Mouse (Mus musculus) heart, embryonic 15.5 days (tissue): ENCODE results near the gene Btbd3. TPM values are rescaled to one million over a fixed set of nuclear protein-coding genes. Genes with fewer than 3 reads are reported as not detected.

Source experiments
- ATAC-seq: fragments of 200-750 bp; cut with Nextera tagmentation; replicated peaks from 2 replicates; pipeline ENCODE4 v1.8.0; 2017; ENCODE audit warnings: low read depth, moderate TSS enrichment; ENCODE audit not compliant: insufficient number of reproducible peaks, insufficient read depth, low FRiP score
- H3K27ac ChIP-seq: fragments of 300-500 bp; sonication (generic); 2 replicates; pipeline ENCODE4 v1.5.1; 2015; ENCODE audit warnings: mild to moderate bottlenecking, inconsistent platforms
- H3K27me3 ChIP-seq: fragments of 300-500 bp; sonication (generic); 2 replicates; pipeline ENCODE4 v1.6.1; 2015; ENCODE audit warnings: inconsistent platforms
- H3K36me3 ChIP-seq: fragments of 300-500 bp; sonication (generic); 2 replicates; pipeline ENCODE4 v1.6.1; 2015; ENCODE audit warnings: mild to moderate bottlenecking, inconsistent platforms
- H3K4me1 ChIP-seq: fragments of 300-500 bp; sonication (generic); replicated peaks from 2 replicates; pipeline ENCODE4 v1.6.1; 2015; ENCODE audit warnings: inconsistent platforms
- H3K4me2 ChIP-seq: fragments of 300-500 bp; sonication (generic); 2 replicates; pipeline ENCODE4 v1.6.1; 2015; ENCODE audit warnings: inconsistent platforms, mild to moderate bottlenecking, moderate library complexity
- H3K4me3 ChIP-seq: fragments of 300-500 bp; sonication (generic); 2 replicates; pipeline ENCODE4 v1.5.1; 2015; ENCODE audit warnings: mild to moderate bottlenecking, inconsistent platforms
- H3K9ac ChIP-seq: fragments of 300-500 bp; sonication (generic); 2 replicates; pipeline ENCODE4 v1.6.1; 2015; ENCODE audit warnings: mild to moderate bottlenecking, inconsistent platforms
- H3K9me3 ChIP-seq: fragments of 300-500 bp; sonication (generic); replicated peaks from 2 replicates; pipeline ENCODE4 v1.6.1; 2016; ENCODE audit warnings: inconsistent platforms
- WGBS: fragments of 180-500 bp; shearing (Covaris S2); methylation state at CpG from one replicate; pipeline ENCODE4 v1.1.7; 2015; ENCODE audit warnings: mixed read lengths; 5-methylcytosine and 5-hydroxymethylcytosine counted together
- polyA plus RNA-seq: library from polyadenylated mRNA; unstranded; fragments of >200 nt; fragmentation: Nextera tagmentation; extraction: Ambion mirVana; gene quantifications from 2 replicates; pipeline ENCODE4 v1.2.1, GENCODE M21; 2015

The Btbd3 gene
- polyA plus RNA-seq, 1 experiment from 2014 or later = 9.9 TPM

DNA sequence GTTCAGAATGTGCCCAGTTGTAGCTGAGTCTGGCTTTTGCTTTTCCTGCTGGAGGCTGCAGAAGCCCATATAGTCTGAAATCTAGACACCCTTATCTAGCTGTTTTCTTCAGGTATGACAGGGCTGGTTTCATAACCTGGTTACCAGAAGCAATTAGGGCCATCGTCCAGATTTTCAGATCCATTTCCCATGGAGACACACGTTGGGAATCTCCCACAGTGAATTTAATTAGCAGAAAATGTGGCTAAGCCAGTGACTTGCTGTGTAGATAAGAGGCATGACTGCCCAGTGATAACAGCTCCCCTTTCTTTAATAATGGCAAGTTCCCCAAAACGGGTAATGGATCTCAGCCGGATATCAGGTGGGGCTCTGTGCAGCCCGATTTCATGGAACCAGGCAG is 146.7 kb downstream of the Btbd3 start:
- no peaks in the 10 kb centered on the region for H3K27me3 ChIP-seq
- ATAC-seq = no peak
- H3K9ac ChIP-seq = no peak overlapping the region
- WGBS = 51% methylated on average over 5 of the region's 5 CpGs
- H3K9me3 ChIP-seq = no peaks in the 10 kb centered on the region
- no peaks in the 10 kb centered on the region for H3K4me1 ChIP-seq
- no peak overlapping the region for H3K4me3 ChIP-seq
- no peaks in the 10 kb centered on the region for H3K36me3 ChIP-seq
- no peak overlapping the region for H3K4me2 ChIP-seq
- no peak overlapping the region for H3K27ac ChIP-seq

DNA sequence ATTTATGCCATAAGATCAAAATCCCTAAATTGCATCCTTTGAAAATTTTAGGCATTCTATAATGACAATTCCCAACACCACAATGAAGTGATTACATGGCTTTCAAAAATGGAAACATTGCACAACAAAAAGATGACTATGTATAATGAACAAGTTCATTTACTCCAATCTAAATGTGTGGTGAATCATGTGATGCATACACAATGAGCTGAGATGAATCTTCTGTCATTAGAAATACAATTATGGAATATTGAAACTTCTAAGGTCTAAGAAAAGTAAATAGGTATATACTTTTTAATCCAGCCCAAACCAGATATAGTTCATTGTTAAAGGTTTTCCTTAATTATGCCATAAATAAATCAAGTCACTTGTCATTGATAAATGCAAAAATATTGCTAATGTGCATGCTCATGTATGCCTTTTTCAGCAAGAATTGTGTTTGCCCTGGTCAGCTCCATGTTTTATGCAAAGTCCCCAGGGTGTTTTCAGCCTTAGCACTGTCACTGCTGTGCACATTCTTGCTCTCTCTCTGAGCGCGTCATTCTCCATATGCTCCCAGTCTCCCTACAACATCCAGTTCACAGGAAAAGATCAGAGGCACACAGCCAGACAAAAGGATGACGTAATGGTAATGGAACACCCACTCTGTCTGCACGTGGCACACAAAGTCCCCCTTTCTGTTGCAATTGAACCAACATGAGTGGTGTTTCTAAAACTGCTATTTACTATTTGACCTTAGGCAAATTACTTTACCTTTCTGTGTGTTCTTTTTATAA is 149.6 kb downstream of the Btbd3 start:
- 23% methylated on average over 4 of the region's 4 CpGs for WGBS
- ATAC-seq = peak; percentile 77; the same call in 1 of the 2 replicates

DNA sequence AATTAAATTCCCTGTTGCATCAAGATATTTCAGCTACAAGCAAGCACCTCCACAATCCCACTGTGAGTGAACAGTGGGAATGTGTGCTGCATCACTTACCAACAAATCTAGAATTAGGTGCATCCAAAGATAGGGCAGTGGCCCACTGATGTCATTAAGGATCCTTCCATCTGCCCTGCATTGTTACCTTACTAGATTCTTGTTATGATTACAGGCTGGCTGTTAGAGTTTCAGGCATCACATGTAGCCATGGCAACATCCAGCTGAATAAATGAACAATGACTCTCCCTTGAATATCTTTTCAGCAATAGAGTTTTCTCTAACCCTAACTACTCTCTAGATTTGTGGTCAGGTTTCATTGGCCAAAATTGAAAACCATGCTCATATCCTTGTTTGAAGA is 150.3 kb downstream of the Btbd3 start:
- Histone ChIP-seq H3K9ac (no peak overlapping the region), H3K27ac (no peak overlapping the region), H3K36me3 (no peaks in the 10 kb centered on the region), H3K4me1 (no peaks in the 10 kb centered on the region), H3K9me3 (no peaks in the 10 kb centered on the region), H3K4me2 (no peak overlapping the region), H3K4me3 (no peak overlapping the region), H3K27me3 (no peaks in the 10 kb centered on the region)
- no peak for ATAC-seq

More for the DNA sequence above, 149.6 kb downstream of the Btbd3 start:
- Histone ChIP-seq H3K9ac (no peak overlapping the region), H3K27me3 (no peaks in the 10 kb centered on the region), H3K4me2 (no peak overlapping the region), H3K27ac (no peak overlapping the region), H3K4me3 (no peak overlapping the region), H3K36me3 (no peaks in the 10 kb centered on the region), H3K9me3 (no peaks in the 10 kb centered on the region), H3K4me1 (no peaks in the 10 kb centered on the region)

DNA sequence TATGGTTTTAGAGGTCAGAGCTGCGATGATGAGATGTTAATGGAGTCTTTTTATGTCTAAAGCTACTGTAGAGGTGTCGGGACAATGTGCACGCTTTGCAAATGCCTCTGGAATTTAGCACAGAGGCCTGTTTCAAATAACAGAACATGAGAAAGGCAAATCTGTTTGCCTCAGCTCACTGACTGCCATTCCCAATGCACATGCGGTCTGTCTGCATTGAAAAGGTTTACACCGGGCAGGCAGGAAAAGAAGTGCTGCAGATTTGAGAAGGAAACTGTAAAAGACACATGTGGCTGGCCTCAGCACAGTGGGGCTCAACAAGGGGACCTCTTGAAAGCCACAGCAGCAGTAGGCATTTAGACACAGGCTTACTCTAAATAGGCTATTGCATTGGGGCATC is 156.2 kb downstream of the Btbd3 start:
- 38% methylated on average over 5 of the region's 5 CpGs for WGBS
- Histone ChIP-seq H3K36me3 (no peaks in the 10 kb centered on the region), H3K27me3 (no peaks in the 10 kb centered on the region), H3K27ac (no peak overlapping the region), H3K9ac (no peak overlapping the region), H3K4me2 (no peak overlapping the region), H3K4me3 (no peak overlapping the region), H3K4me1 (no peaks in the 10 kb centered on the region), H3K9me3 (no peaks in the 10 kb centered on the region)
- ATAC-seq = no peak

DNA sequence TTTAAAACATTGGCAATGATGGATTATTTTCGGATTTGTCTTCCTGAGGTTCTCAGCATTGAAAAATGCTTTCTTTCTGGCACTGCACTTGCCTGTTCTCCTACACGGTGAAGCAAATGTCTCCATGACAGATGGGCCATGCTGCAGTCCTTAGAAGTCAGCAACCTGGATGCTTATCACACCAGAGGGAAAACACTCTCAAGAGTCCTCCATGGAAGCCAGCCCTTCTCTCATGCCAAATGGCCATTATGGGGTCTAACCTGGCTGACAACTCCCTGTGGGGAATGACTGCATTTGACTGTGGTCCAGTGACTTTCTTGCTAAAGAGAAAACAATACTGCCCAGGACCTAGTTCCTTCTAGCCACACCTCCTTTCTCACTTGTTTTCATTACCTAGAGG is 166.0 kb downstream of the Btbd3 start:
- Histone ChIP-seq H3K9ac (no peak overlapping the region), H3K4me2 (no peak overlapping the region), H3K9me3 (no peaks in the 10 kb centered on the region), H3K4me1 (no peaks in the 10 kb centered on the region), H3K4me3 (no peak overlapping the region), H3K36me3 (no peaks in the 10 kb centered on the region), H3K27ac (no peak overlapping the region), H3K27me3 (no peaks in the 10 kb centered on the region)
- WGBS = 47% methylated on average over 2 of the region's 2 CpGs
- no peak for ATAC-seq

DNA sequence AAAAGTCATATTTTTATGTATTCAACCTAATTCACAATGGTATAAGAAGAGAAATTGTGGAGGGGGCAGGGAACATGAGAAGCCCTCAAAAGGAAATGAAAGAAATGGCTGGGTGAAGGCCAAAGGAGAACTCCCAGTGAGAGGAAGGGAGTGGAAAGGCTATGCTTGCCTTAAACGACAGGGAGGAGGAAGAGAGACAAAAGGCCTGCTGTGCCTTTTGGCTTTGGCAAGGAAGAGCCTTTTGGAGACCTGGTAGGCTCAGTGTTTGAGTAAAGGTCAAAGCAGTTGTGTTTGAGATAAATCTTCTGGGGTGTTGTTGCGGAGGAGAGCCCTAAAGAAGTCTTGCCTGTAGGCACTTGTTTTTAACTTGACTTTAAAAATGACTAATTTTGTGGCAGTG is 175.6 kb downstream of the Btbd3 start:
- no peak overlapping the region for H3K27ac ChIP-seq

DNA sequence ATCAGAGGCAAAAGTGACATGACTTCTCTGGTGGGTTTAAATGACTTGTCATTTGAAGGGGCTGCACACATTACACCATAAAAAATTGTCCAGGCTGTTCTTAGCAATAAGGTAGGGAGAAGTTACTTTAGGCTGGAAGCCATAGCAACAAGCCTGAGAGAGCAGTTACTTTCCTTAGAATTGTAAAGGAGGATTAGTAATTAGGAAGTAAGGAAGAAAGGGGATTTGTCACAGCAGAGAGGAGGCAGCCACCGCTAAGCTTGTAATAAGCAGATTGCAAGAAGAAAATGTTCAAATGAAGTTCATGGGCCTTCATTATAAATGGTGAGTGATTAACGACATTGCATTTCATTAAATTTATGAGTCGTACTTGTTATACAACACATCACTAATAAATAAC is 190.1 kb downstream of the Btbd3 start:
- no peak overlapping the region for H3K4me2 ChIP-seq
- no peaks in the 10 kb centered on the region for H3K9me3 ChIP-seq

More for the DNA sequence above, 175.6 kb downstream of the Btbd3 start:
- H3K4me2 ChIP-seq = no peak overlapping the region
- no peaks in the 10 kb centered on the region for H3K27me3 ChIP-seq
- H3K36me3 ChIP-seq = no peaks in the 10 kb centered on the region
- no peak overlapping the region for H3K9ac ChIP-seq
- H3K4me1 ChIP-seq = no peaks in the 10 kb centered on the region
- 40% methylated on average over 2 of the region's 2 CpGs for WGBS
- ATAC-seq = no peak
- no peaks in the 10 kb centered on the region for H3K9me3 ChIP-seq
- no peak overlapping the region for H3K4me3 ChIP-seq

DNA sequence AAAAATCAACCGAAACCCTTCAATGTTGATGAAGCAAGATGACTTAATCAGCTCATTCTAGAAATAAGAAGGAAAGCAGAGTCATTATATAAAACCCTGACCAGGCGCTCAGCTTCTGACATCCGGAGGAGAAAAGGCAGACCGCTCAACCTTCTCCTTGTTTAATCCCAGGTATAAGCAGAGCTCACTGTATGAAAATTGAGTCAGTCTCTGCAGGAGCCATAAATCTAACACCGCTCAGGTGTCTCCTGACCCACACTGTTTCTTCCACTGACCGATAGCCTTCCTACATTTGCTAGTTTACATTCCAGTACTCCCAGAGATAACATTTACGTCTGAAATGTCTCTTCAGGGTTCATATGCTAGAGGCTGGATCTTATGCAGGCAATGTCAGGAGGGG is 190.6 kb downstream of the Btbd3 start:
- no peak overlapping the region for H3K27ac ChIP-seq
- no peaks in the 10 kb centered on the region for H3K9me3 ChIP-seq
- ATAC-seq = no peak
- H3K27me3 ChIP-seq = no peaks in the 10 kb centered on the region
- H3K4me2 ChIP-seq = no peak overlapping the region
- H3K4me1 ChIP-seq = no peaks in the 10 kb centered on the region
- 71% methylated on average over 7 of the region's 7 CpGs for WGBS
- H3K36me3 ChIP-seq = no peaks in the 10 kb centered on the region
- no peak overlapping the region for H3K9ac ChIP-seq
- H3K4me3 ChIP-seq = no peak overlapping the region

More for the DNA sequence above, 190.1 kb downstream of the Btbd3 start:
- Histone ChIP-seq H3K9ac (no peak overlapping the region), H3K27me3 (no peaks in the 10 kb centered on the region), H3K4me3 (no peak overlapping the region), H3K4me1 (no peaks in the 10 kb centered on the region), H3K36me3 (no peaks in the 10 kb centered on the region), H3K27ac (no peak overlapping the region)
- ATAC-seq = no peak
- WGBS = 72% methylated on average over 3 of the region's 3 CpGs

DNA sequence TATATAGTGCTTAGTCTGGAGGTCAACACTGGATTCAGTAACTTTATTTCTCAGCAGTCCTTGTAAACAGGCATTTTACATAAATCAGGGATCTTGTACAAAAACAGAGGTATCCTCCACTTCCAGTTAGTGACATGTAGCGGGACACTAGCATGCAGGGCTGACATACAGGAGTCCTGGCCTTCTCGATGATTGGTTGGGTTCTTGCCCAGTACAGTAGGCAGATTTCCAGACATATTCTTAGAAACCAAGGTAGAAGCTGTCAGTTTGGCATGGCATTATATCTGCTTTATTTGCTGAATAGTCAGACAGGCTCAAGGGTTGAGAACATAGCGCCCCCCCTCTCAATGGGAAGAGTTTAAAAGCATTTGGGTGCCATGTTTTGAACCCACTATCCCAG is 191.3 kb downstream of the Btbd3 start:
- no peak overlapping the region for H3K4me2 ChIP-seq
- no peaks in the 10 kb centered on the region for H3K27me3 ChIP-seq
- H3K4me1 ChIP-seq = no peaks in the 10 kb centered on the region
- 79% methylated on average over 3 of the region's 3 CpGs for WGBS
- no peak overlapping the region for H3K27ac ChIP-seq
- H3K9ac ChIP-seq = no peak overlapping the region
- H3K36me3 ChIP-seq = no peaks in the 10 kb centered on the region
- no peak overlapping the region for H3K4me3 ChIP-seq
- ATAC-seq = no peak
- no peaks in the 10 kb centered on the region for H3K9me3 ChIP-seq

DNA sequence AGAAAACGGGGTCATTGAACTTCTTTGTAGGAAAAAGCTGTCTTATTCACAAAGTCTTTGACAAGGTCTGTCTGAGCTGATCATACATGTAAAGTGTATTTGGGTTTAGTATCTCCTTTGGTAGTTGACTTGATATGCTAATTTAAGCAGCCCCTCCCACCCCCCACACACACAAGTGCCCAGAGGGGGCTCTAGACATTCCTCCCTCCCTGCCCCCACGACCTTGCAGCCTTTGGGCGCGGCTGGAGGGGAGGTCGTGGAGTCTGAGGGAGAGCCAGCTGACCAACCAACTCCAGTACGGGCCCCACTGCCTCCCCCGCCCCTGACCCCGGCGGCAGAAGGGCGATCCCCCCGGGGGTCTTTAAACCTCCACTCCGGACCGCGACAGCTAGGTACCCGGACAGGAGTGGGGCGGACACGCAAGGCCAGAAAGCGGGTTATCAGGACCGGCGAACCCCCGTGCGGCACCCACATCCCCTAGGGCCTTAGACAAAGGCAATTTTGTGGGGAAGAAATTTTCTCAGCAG is 211.7 kb downstream of the Btbd3 start:
- ATAC-seq = no peak
- WGBS = 63% methylated on average over 22 of the region's 22 CpGs
- Histone ChIP-seq H3K4me3 (no peak overlapping the region), H3K27ac (no peak overlapping the region), H3K4me2 (no peak overlapping the region), H3K9me3 (no peaks in the 10 kb centered on the region), H3K9ac (no peak overlapping the region), H3K27me3 (no peaks in the 10 kb centered on the region), H3K4me1 (no peaks in the 10 kb centered on the region), H3K36me3 (no peaks in the 10 kb centered on the region)

DNA sequence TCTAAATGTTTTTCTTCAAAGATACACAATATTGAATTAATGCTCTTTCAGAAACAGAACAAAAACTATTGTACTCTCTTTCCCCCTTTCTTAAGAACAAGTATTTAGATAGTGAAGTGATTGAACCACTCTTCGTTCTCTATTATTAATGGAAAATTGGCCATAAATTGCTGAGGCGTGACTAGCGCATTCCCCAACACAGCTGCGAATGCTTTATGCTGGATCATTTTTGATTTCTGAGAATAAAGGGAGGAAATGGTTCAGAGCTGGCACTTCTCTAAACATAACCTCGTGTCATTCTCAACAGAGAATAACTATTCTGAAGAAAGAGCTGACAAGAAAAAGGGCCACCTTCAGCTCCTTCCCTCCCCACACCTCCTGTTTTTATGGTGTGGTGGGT is 217.0 kb downstream of the Btbd3 start:
- WGBS = 80% methylated on average over 5 of the region's 5 CpGs
- H3K27me3 ChIP-seq = no peaks in the 10 kb centered on the region
- H3K27ac ChIP-seq = no peak overlapping the region
- no peak overlapping the region for H3K9ac ChIP-seq
- no peaks in the 10 kb centered on the region for H3K9me3 ChIP-seq
- no peak overlapping the region for H3K4me2 ChIP-seq
- H3K4me3 ChIP-seq = no peak overlapping the region
- ATAC-seq = no peak
- no peaks in the 10 kb centered on the region for H3K36me3 ChIP-seq
- no peaks in the 10 kb centered on the region for H3K4me1 ChIP-seq

DNA sequence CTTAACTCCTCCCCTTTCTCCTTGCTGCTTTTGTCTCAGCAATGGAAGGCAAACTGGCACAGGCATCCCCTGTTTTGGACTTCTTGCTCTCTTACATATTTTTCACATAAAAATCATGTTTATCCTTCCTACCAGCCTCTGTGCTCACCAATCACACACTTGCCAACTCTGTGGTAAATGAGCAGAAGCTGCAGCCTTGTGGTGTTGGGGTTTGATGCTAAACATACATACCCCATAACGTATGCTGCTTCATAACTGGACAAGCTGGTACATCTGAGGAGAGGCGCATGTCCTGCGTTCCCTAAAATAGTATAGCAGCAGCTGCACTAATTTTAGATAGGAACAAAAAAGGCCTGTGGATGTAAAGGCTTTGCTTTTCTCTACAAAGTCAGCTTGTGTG is 220.1 kb downstream of the Btbd3 start:
- no peaks in the 10 kb centered on the region for H3K4me1 ChIP-seq
- H3K9ac ChIP-seq = no peak overlapping the region
- no peak for ATAC-seq
- H3K4me3 ChIP-seq = no peak overlapping the region
- H3K27me3 ChIP-seq = no peaks in the 10 kb centered on the region
- no peaks in the 10 kb centered on the region for H3K9me3 ChIP-seq
- H3K36me3 ChIP-seq = no peaks in the 10 kb centered on the region
- H3K27ac ChIP-seq = no peak overlapping the region
- H3K4me2 ChIP-seq = no peak overlapping the region
- WGBS = 58% methylated on average over 3 of the region's 3 CpGs
